Mouse (Mus musculus) cerebellum, adult 9-10 months (tissue): ENCODE measurements around the gene Gtf2h4.
A peak's percentile ranks its signal among the peaks of the same experiment; 100 is the strongest.

Experiments
- DNase-seq: peaks from one replicate; pipeline ENCODE4 v3.0.0; 2022

The Gtf2h4 gene

GRCm38 (mm10) chr17:35696691-35697090 lies 23.2 kb upstream of the Gtf2h4 start:
- DNase-seq, result no peak

- DNase-seq, result no peak
These were observed 21.8 kb upstream of the Gtf2h4 start for GRCm38 (mm10) chr17:35695289-35695688.

- DNase-seq, result no peak
These were observed 20.4 kb upstream of the Gtf2h4 start for GRCm38 (mm10) chr17:35693906-35694305.

- DNase-seq, result no peak
These were observed 18.8 kb upstream of the Gtf2h4 start for GRCm38 (mm10) chr17:35692368-35692767.

- DNase-seq, result no peak
These were observed 18.3 kb upstream of the Gtf2h4 start for GRCm38 (mm10) chr17:35691811-35692210.

GRCm38 (mm10) chr17:35689936-35690645 lies 16.6 kb upstream of the Gtf2h4 start:
- DNase-seq, result no peak

GRCm38 (mm10) chr17:35688347-35689175 lies 15.0 kb upstream of the Gtf2h4 start:
- no peak for DNase-seq

GRCm38 (mm10) chr17:35685061-35685460 lies 11.5 kb upstream of the Gtf2h4 start:
- DNase-seq, result no peak

GRCm38 (mm10) chr17:35681986-35682385 lies 8.4 kb upstream of the Gtf2h4 start:
- no peak for DNase-seq

- no peak for DNase-seq
These were observed 7.1 kb upstream of the Gtf2h4 start for GRCm38 (mm10) chr17:35680591-35680990.

GRCm38 (mm10) chr17:35672527-35672926 lies 1.0 kb downstream of the Gtf2h4 start:
- DNase-seq, result no peak

GRCm38 (mm10) chr17:35671846-35672245 lies 1.7 kb downstream of the Gtf2h4 start:
- no peak for DNase-seq

- no peak for DNase-seq
These were observed 3.8 kb downstream of the Gtf2h4 start for GRCm38 (mm10) chr17:35669731-35670130.

- DNase-seq, result peak; percentile 98
These were observed 6.0 kb downstream of the Gtf2h4 start, which contains the start of gene Vars2 for GRCm38 (mm10) chr17:35667334-35668065. Vars2 (minus strand) TSS chr17:35667592.

GRCm38 (mm10) chr17:35666851-35667256 lies 6.7 kb downstream of the Gtf2h4 start:
- no peak for DNase-seq

GRCm38 (mm10) chr17:35665957-35666515 lies 7.5 kb downstream of the Gtf2h4 start:
- DNase-seq, result no peak

- DNase-seq, result no peak
These were observed 20.5 kb downstream of the Gtf2h4 start for GRCm38 (mm10) chr17:35653086-35653485.

- DNase-seq, result no peak
These were observed 24.1 kb downstream of the Gtf2h4 start for GRCm38 (mm10) chr17:35649429-35649828.

- DNase-seq, result no peak
These were observed 29.8 kb downstream of the Gtf2h4 start, which contains the start of gene Mucl3 for GRCm38 (mm10) chr17:35643609-35644236. Mucl3 (minus strand) TSS chr17:35643695.

GRCm38 (mm10) chr17:35639352-35639751 lies 34.2 kb downstream of the Gtf2h4 start:
- DNase-seq, result no peak

- DNase-seq, result no peak
These were observed 34.9 kb downstream of the Gtf2h4 start for GRCm38 (mm10) chr17:35638475-35639190.

- DNase-seq, result peak; percentile 55
These were observed 37.2 kb downstream of the Gtf2h4 start for GRCm38 (mm10) chr17:35636363-35636762.
